Mouse (Mus musculus): Measurements from ENCODE around the gene Gm47841. TPM values are rescaled to one million over a fixed set of nuclear protein-coding genes. Genes with fewer than 3 reads are reported as not detected.

Gm47841 gene
- polyA plus RNA-seq (2017; shearing (Covaris generic)) = under 1 TPM in 1 of 2 experiments, not detected in 1; 0.19 TPM

DNA sequence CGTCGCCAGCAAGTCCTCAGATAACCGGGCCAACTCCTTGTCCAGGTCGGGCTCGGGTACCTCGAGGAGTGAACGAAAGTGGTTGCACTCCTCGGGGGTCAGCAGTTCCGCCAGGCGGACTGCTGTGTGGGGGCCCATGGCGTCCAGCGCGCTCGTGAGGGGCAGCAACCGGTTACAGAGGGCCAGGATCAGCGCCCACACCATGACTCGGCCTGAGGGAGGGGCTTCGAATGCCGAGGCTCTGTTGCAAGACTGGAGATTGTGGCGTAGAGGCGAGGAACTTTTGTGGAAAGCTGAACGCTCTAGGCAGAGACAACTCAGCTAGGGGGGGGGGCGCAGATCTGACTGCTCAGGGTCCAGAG lies at the start of gene Gm47841:
TSS of gene Gm47841 (minus strand) at position 204 of the 362 bp plus-strand sequence.

GRCm38 (mm10) chr15:101077813-101078730 lies 30.9 kb upstream of the Gm47841 start, which contains the start of gene Fignl2:
Gene Fignl2 (minus strand): TSS chr15:101078567.

Other genes with a start within 250 kb of the Gm47841 start
- 1 to 10 TPM in 1 of 2 experiments, under 1 TPM in 1; 0.22 to 4.1 TPM for gene Scn8a, start 177.5 kb downstream of the Gm47841 start, polyA plus RNA-seq (2017; shearing (Covaris generic))
- gene Fignl2, start 31.2 kb upstream of the Gm47841 start, polyA plus RNA-seq (2017; shearing (Covaris generic)) = under 1 TPM; 0.12 to 0.54 TPM
- not detected for gene Ankrd33, start 68.4 kb upstream of the Gm47841 start, polyA plus RNA-seq (2017; shearing (Covaris generic))
- 1 to 10 TPM; 3.9 to 5.3 TPM for gene Acvrl1, start 81.1 kb upstream of the Gm47841 start, polyA plus RNA-seq (2017; shearing (Covaris generic))
- 1 to 10 TPM; 1.8 to 3.8 TPM for gene Acvr1b, start 126.7 kb upstream of the Gm47841 start, polyA plus RNA-seq (2017; shearing (Covaris generic))
- gene Grasp, start 176.8 kb upstream of the Gm47841 start, polyA plus RNA-seq (2017; shearing (Covaris generic)) = 10 to 100 TPM in 1 of 2 experiments, 1 to 10 TPM in 1; 5.2 to 18.9 TPM
- gene Nr4a1, start 206.9 kb upstream of the Gm47841 start, polyA plus RNA-seq (2017; shearing (Covaris generic)) = 100 to 1,000 TPM in 1 of 2 experiments, 10 to 100 TPM in 1; 34.6 to 106 TPM
- gene Atg101, start 236.9 kb upstream of the Gm47841 start, polyA plus RNA-seq (2017; shearing (Covaris generic)) = 10 to 100 TPM; 58.8 to 63.1 TPM
- gene 6030408B16Rik, start 245.8 kb upstream of the Gm47841 start, polyA plus RNA-seq (2017; shearing (Covaris generic)) = under 1 TPM in 1 of 2 experiments, not detected in 1; 0.55 TPM